Comparison of ENCODE assay signal across 8 mouse cellular contexts in the genomic region with DNA sequence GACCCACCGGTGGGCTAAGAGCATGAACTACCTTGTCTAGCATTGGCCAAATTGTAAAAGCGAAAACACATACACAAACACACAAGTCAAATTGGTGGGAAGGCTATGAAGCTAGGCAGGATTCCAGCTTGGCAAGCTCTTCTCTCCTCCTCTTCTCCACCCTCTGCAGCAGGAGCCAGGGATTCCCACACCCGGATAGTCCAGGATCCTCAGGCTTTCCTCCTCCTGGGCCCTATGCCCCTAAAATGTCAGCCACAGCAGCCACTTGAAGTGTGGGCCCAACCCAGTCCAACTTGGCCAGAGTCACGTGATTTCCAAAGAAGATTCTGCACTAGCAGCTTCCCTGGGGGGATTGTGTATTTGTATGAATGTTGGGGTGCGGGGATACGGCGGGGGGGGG. TPM values are rescaled to one million over a fixed set of nuclear protein-coding genes. Genes with fewer than 3 reads are reported as not detected.
DNase-seq lines count a peak whose midpoint lies in the region; ATAC-seq lines count a peak whose summit lies in the region.

No protein-coding gene starts in this region.

- peaks cover 54% of the 10 kb centered on the region for H3K4me1 ChIP-seq in embryonic facial prominence, embryonic 14.5 days (ENCODE audit: control insufficient read depth, insufficient read depth, low read length)
- peaks cover 56% of the 10 kb centered on the region for H3K4me1 ChIP-seq in hindbrain, embryonic 12.5 days
- H3K4me1 ChIP-seq in stomach, embryonic 14.5 days (ENCODE audit: control insufficient read depth, insufficient read depth, low read length) = peaks cover 52% of the 10 kb centered on the region

- peak; percentile 58 for DNase-seq in left cerebral cortex, postnatal 4 days
- no peak for DNase-seq in left cerebral cortex, postnatal 14 days (ENCODE audit: low spot score in 2 of 2)
- DNase-seq in embryonic facial prominence, embryonic 14.5 days (ENCODE audit: low spot score) = peak; percentile 53
- peak; percentile 33 to 44 for DNase-seq in lung, adult 18-20 months
- DNase-seq in MN1 (ENCODE audit: low spot score) = no peak
- DNase-seq in thymus, adult 18-20 months = no peak

- no peaks in the 10 kb centered on the region for H3K27me3 ChIP-seq in embryonic facial prominence, embryonic 14.5 days (replicated peaks; ENCODE audit: control insufficient read depth, insufficient read depth, low read length)
- no peaks in the 10 kb centered on the region for H3K27me3 ChIP-seq in hindbrain, embryonic 12.5 days
- H3K27me3 ChIP-seq in stomach, embryonic 14.5 days (ENCODE audit: control insufficient read depth, insufficient read depth, low read length) = no peaks in the 10 kb centered on the region

- no peaks in the 10 kb centered on the region for H3K36me3 ChIP-seq in embryonic facial prominence, embryonic 14.5 days (ENCODE audit: control insufficient read depth, insufficient read depth, low read length)
- H3K36me3 ChIP-seq in hindbrain, embryonic 12.5 days = no peaks in the 10 kb centered on the region
- no peaks in the 10 kb centered on the region for H3K36me3 ChIP-seq in stomach, embryonic 14.5 days (ENCODE audit: control insufficient read depth, insufficient read depth, low read length)

- peak overlapping the region; percentile 98 for H3K4me3 ChIP-seq in embryonic facial prominence, embryonic 14.5 days (ENCODE audit: low read depth, low read length)
- peak overlapping the region; percentile 90 for H3K4me3 ChIP-seq in hindbrain, embryonic 12.5 days
- H3K4me3 ChIP-seq in stomach, embryonic 14.5 days (ENCODE audit: low read depth, low read length) = peak overlapping the region; percentile 82

- H3K9ac ChIP-seq in embryonic facial prominence, embryonic 14.5 days (ENCODE audit: low read depth, low read length) = peak overlapping the region; percentile 99
- H3K9ac ChIP-seq in hindbrain, embryonic 12.5 days = peak overlapping the region; percentile 99
- no peak overlapping the region; the same call in 1 of the 2 replicates for H3K9ac ChIP-seq in stomach, embryonic 14.5 days (replicated peaks; ENCODE audit: low read depth, low read length)

- 52% methylated on average over 7 of the region's 7 CpGs for WGBS in embryonic facial prominence, embryonic 14.5 days
- 65% methylated on average over 7 of the region's 7 CpGs for WGBS in hindbrain, embryonic 12.5 days
- 61% methylated on average over 7 of the region's 7 CpGs for WGBS in stomach, embryonic 14.5 days

- intact Hi-C loops in left cerebral cortex, postnatal 4 days (cut with DNase I) = no loop called here
- intact Hi-C loops in left cerebral cortex, postnatal 14 days (cut with DNase I) = no loop called here

- peak overlapping the region; percentile 87 for H3K4me2 ChIP-seq in embryonic facial prominence, embryonic 14.5 days (ENCODE audit: low read depth, low read length)
- peak overlapping the region; percentile 84 for H3K4me2 ChIP-seq in hindbrain, embryonic 12.5 days (replicated peaks)
- H3K4me2 ChIP-seq in stomach, embryonic 14.5 days (replicated peaks; ENCODE audit: low read depth, low read length) = peak overlapping the region; percentile 82

- H3K9me3 ChIP-seq in embryonic facial prominence, embryonic 14.5 days (ENCODE audit: control insufficient read depth, low read length) = no peaks in the 10 kb centered on the region
- no peaks in the 10 kb centered on the region for H3K9me3 ChIP-seq in hindbrain, embryonic 12.5 days (replicated peaks)
- H3K9me3 ChIP-seq in stomach, embryonic 14.5 days (ENCODE audit: control insufficient read depth, low read depth, low read length) = no peaks in the 10 kb centered on the region

- peak overlapping the region; percentile 99 for H3K27ac ChIP-seq in embryonic facial prominence, embryonic 14.5 days (replicated peaks; ENCODE audit: low read depth, low read length)
- peak overlapping the region; percentile 99 for H3K27ac ChIP-seq in hindbrain, embryonic 12.5 days
- peak overlapping the region; percentile 92; the same call in 1 of the 2 replicates for H3K27ac ChIP-seq in stomach, embryonic 14.5 days (ENCODE audit: low read length)

- no peak for ATAC-seq in embryonic facial prominence, embryonic 14.5 days (ENCODE audit: low read depth)
- no peak for ATAC-seq in hindbrain, embryonic 12.5 days (ENCODE audit: low FRiP score)
- no peak for ATAC-seq in stomach, embryonic 14.5 days (ENCODE audit: insufficient number of reproducible peaks, insufficient read depth, low FRiP score, low read depth)

RNA-seq across cellular contexts. Expression of gene Pprc1, which starts 1.3 kb away (rescaled TPM):
- 10 to 100 TPM; 42.9 to 46.7 TPM for total RNA-seq in left cerebral cortex, postnatal 4 days (2021)
- total RNA-seq in left cerebral cortex, postnatal 14 days (2021) = 10 to 100 TPM; 26.6 to 28.5 TPM
- polyA plus RNA-seq in embryonic facial prominence, embryonic 14.5 days (2014; fragmentation: Nextera tagmentation; extraction: Ambion mirVana) = 41.8 and 41.9 TPM in 2 replicates
- 28.5 and 30.8 TPM in 2 replicates for polyA plus RNA-seq in hindbrain, embryonic 12.5 days (2016; fragmentation: Nextera tagmentation; extraction: Ambion mirVana)
- 45.9 and 49.4 TPM in 2 replicates for polyA plus RNA-seq in stomach, embryonic 14.5 days (2014; fragmentation: Nextera tagmentation; extraction: Ambion mirVana)

RNA-seq across cellular contexts. Expression of gene Ldb1, which starts 1.6 kb away (rescaled TPM):
- total RNA-seq in left cerebral cortex, postnatal 4 days (2021) = 100 to 1,000 TPM; 151 to 153 TPM
- total RNA-seq in left cerebral cortex, postnatal 14 days (2021) = 100 to 1,000 TPM in 1 of 2 experiments, 10 to 100 TPM in 1; 89.7 to 101 TPM
- 80.6 and 82.0 TPM in 2 replicates for polyA plus RNA-seq in embryonic facial prominence, embryonic 14.5 days (2014; fragmentation: Nextera tagmentation; extraction: Ambion mirVana)
- 129 and 138 TPM in 2 replicates for polyA plus RNA-seq in hindbrain, embryonic 12.5 days (2016; fragmentation: Nextera tagmentation; extraction: Ambion mirVana)
- 75.9 and 78.9 TPM in 2 replicates for polyA plus RNA-seq in stomach, embryonic 14.5 days (2014; fragmentation: Nextera tagmentation; extraction: Ambion mirVana)

RNA-seq across cellular contexts. Expression of gene Nolc1, which starts 32.3 kb away (rescaled TPM):
- total RNA-seq in left cerebral cortex, postnatal 4 days (2021) = 10 to 100 TPM; 47.8 to 56.4 TPM
- total RNA-seq in left cerebral cortex, postnatal 14 days (2021) = 10 to 100 TPM; 37.6 to 38.8 TPM
- polyA plus RNA-seq in embryonic facial prominence, embryonic 14.5 days (2014; fragmentation: Nextera tagmentation; extraction: Ambion mirVana) = 77.1 and 82.2 TPM in 2 replicates
- 84.9 and 88.7 TPM in 2 replicates for polyA plus RNA-seq in hindbrain, embryonic 12.5 days (2016; fragmentation: Nextera tagmentation; extraction: Ambion mirVana)
- 79.7 and 92.8 TPM in 2 replicates for polyA plus RNA-seq in stomach, embryonic 14.5 days (2014; fragmentation: Nextera tagmentation; extraction: Ambion mirVana)

RNA-seq across cellular contexts. Expression of gene Hps6, which starts 40.1 kb away (rescaled TPM):
- 1 to 10 TPM; 4.3 to 4.5 TPM for total RNA-seq in left cerebral cortex, postnatal 4 days (2021)
- 1 to 10 TPM; 3.8 to 4.6 TPM for total RNA-seq in left cerebral cortex, postnatal 14 days (2021)
- polyA plus RNA-seq in embryonic facial prominence, embryonic 14.5 days (2014; fragmentation: Nextera tagmentation; extraction: Ambion mirVana) = 4.5 and 6.4 TPM in 2 replicates
- 4.8 and 5.1 TPM in 2 replicates for polyA plus RNA-seq in hindbrain, embryonic 12.5 days (2016; fragmentation: Nextera tagmentation; extraction: Ambion mirVana)
- polyA plus RNA-seq in stomach, embryonic 14.5 days (2014; fragmentation: Nextera tagmentation; extraction: Ambion mirVana) = 4.1 and 4.2 TPM in 2 replicates

RNA-seq across cellular contexts. Expression of gene Armh3, which starts 45.1 kb away (rescaled TPM):
- 10 to 100 TPM; 25.6 to 27.1 TPM for total RNA-seq in left cerebral cortex, postnatal 4 days (2021)
- 10 to 100 TPM; 20.8 to 21.9 TPM for total RNA-seq in left cerebral cortex, postnatal 14 days (2021)
- polyA plus RNA-seq in embryonic facial prominence, embryonic 14.5 days (2014; fragmentation: Nextera tagmentation; extraction: Ambion mirVana) = 13.7 and 15.2 TPM in 2 replicates
- 21.3 and 24.2 TPM in 2 replicates for polyA plus RNA-seq in hindbrain, embryonic 12.5 days (2016; fragmentation: Nextera tagmentation; extraction: Ambion mirVana)
- 18.5 and 21.0 TPM in 2 replicates for polyA plus RNA-seq in stomach, embryonic 14.5 days (2014; fragmentation: Nextera tagmentation; extraction: Ambion mirVana)

Comparison
In these comparisons a context has a peak if more than half of its experiments do, and no peak if none do; other contexts are left out.
1. DNase-seq: peak in left cerebral cortex, postnatal 4 days (single experiment), embryonic facial prominence, embryonic 14.5 days (single experiment) and lung, adult 18-20 months (2 of 2); none in left cerebral cortex, postnatal 14 days (0 of 2), MN1 (single experiment) and thymus, adult 18-20 months (0 of 2).
2. Peak in every context shown above with its lines, with median percentiles within 50 percentile points of each other: H3K27ac ChIP-seq, H3K4me2 ChIP-seq and H3K4me3 ChIP-seq.